Mouse (Mus musculus) embryonic fibroblast, embryonic 13.5 days (primary cell): Measurements from ENCODE around the gene Mafg.

ENCODE experiments used
- CTCF ChIP-seq: IDR thresholded peaks from 2 replicates; pipeline ENCODE4 v1.5.1; 2011; ENCODE audit warnings: mild to moderate bottlenecking, control low read depth, low read length, moderate library complexity, borderline replicate concordance; ENCODE audit not compliant: insufficient read depth
- POLR2A ChIP-seq: IDR thresholded peaks from 2 replicates; pipeline ENCODE4 v1.6.1; 2011; ENCODE audit warnings: low read depth, mild to moderate bottlenecking, control low read depth, low read length, moderate library complexity

GRCm38 (mm10) chr11:120609250-120609649 is 24.1 kb downstream of the Mafg start:
- TF ChIP-seq POLR2A (no peak), CTCF (no peak)
